Mouse (Mus musculus) heart, postnatal 0 days (tissue): ENCODE results near the gene Hoxa5.

Experiments used
- CTCF ChIP-seq: IDR thresholded peaks from 2 replicates; pipeline ENCODE4 v1.5.1; 2016; ENCODE audit warnings: antibody characterized with exemption, control low read depth, low read depth
- EP300 ChIP-seq: IDR thresholded peaks from 2 replicates; pipeline ENCODE4 v1.6.1; 2016; ENCODE audit warnings: antibody characterized with exemption, low read depth

- TF ChIP-seq CTCF = no peak
- TF ChIP-seq EP300 = no peak
Measured at GRCm38 (mm10) chr6:52164626-52165440, 39.6 kb downstream of the Hoxa5 start, which contains the start of gene Hoxa2.
